ENCODE assay signal across 27 mouse cellular contexts in the genomic region with DNA sequence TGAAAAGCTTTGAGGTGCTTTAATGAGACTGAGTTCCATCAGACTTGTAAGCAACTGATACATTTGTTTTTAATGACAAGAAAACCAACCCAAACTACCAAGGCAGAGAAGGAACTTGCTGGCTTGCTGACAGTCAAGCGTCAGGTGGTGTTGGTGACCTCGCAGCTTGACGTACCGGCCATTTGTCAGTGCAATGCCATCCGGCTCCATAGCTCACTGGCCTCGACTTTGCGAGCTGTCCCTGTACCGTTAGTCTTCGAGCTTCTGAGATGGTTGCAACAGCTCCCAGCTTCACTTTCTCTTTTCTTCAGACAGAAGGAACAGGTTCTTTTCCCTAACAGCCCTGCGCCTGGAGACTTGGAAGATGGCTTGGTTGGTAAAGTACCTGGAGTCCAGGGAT. TPM values are rescaled to one million over a fixed set of nuclear protein-coding genes. Genes with fewer than 3 reads are reported as not detected.
DNase-seq lines count a peak whose midpoint lies in the region; ATAC-seq lines count a peak whose summit lies in the region.
"Had no signal": no experiment of that assay in that cellular context is flagged by ENCODE, and none has a peak within 500 bp of the region (broad histone marks: within the 10 kb centered on the region; RNA-seq: fewer than 3 reads in every experiment).

No protein-coding gene starts in this region.

- H3K9ac ChIP-seq in midbrain, embryonic 11.5 days (ENCODE audit: low read length): no peak overlapping the region
- no peak overlapping the region for H3K9ac ChIP-seq in midbrain, embryonic 16.5 days (ENCODE audit: low read depth, low read length)
- H3K9ac ChIP-seq: forebrain, embryonic 13.5 days; hindbrain, embryonic 12.5 days; hindbrain, embryonic 15.5 days had no signal

- no peaks in the 10 kb centered on the region for H3K9me3 ChIP-seq in midbrain, embryonic 11.5 days (ENCODE audit: control insufficient read depth, low read length)
- no peaks in the 10 kb centered on the region for H3K9me3 ChIP-seq in midbrain, embryonic 16.5 days (replicated peaks; ENCODE audit: control insufficient read depth, low read length, poor library complexity, severe bottlenecking)
- H3K9me3 ChIP-seq: forebrain, embryonic 10.5 days; forebrain, embryonic 13.5 days; hindbrain, embryonic 12.5 days; hindbrain, embryonic 15.5 days had no signal

- no peaks in the 10 kb centered on the region for H3K27me3 ChIP-seq in midbrain, embryonic 11.5 days (ENCODE audit: control insufficient read depth, insufficient read depth, low read length)
- H3K27me3 ChIP-seq in midbrain, embryonic 16.5 days (ENCODE audit: control insufficient read depth, insufficient read depth, low read depth, low read length): no peaks in the 10 kb centered on the region
- H3K27me3 ChIP-seq: forebrain, embryonic 13.5 days; hindbrain, embryonic 12.5 days; hindbrain, embryonic 15.5 days had no signal

- peaks cover 11% of the 10 kb centered on the region; the same call in 1 of the 2 replicates for H3K79me2 ChIP-seq in macrophage (ENCODE audit: inconsistent target)

- H3K4me1 ChIP-seq in midbrain, embryonic 11.5 days (ENCODE audit: control insufficient read depth, insufficient read depth, low read length): no peaks in the 10 kb centered on the region
- no peaks in the 10 kb centered on the region for H3K4me1 ChIP-seq in midbrain, embryonic 16.5 days (ENCODE audit: control insufficient read depth, insufficient read depth, low read length)
- H3K4me1 ChIP-seq: forebrain, embryonic 13.5 days; hindbrain, embryonic 15.5 days had no signal

- WGBS in midbrain, embryonic 11.5 days: 92% methylated on average over 10 of the region's 10 CpGs
- 89% methylated on average over 10 of the region's 10 CpGs for WGBS in midbrain, embryonic 16.5 days
- whole genome bisulfite sequencing in macrophage (ENCODE audit: missing documents): 81% methylated on average over 10 of the region's 10 CpGs

- no peak for ATAC-seq in midbrain, embryonic 11.5 days (ENCODE audit: low FRiP score)
- ATAC-seq in midbrain, embryonic 16.5 days: no peak
- ATAC-seq: activated CD4-positive, CD25-positive, alpha-beta regulatory T cell, adult 4 months; forebrain, embryonic 13.5 days; forebrain, embryonic 16.5 days; intestine, postnatal 0 days had no signal

- no peak overlapping the region for H3K4me3 ChIP-seq in midbrain, embryonic 11.5 days (ENCODE audit: low read depth, low read length)
- H3K4me3 ChIP-seq in midbrain, embryonic 16.5 days (ENCODE audit: low read depth, low read length): no peak overlapping the region
- H3K4me3 ChIP-seq in macrophage (ENCODE audit: inconsistent target): no peak overlapping the region
- H3K4me3 ChIP-seq: forebrain, embryonic 10.5 days; forebrain, embryonic 13.5 days; hindbrain, embryonic 12.5 days; hindbrain, embryonic 15.5 days had no signal

- no peaks in the 10 kb centered on the region for H3K36me3 ChIP-seq in midbrain, embryonic 11.5 days (ENCODE audit: control insufficient read depth, insufficient read depth, low read length)
- peaks cover 2% of the 10 kb centered on the region; the same call in 1 of the 2 replicates for H3K36me3 ChIP-seq in midbrain, embryonic 16.5 days (ENCODE audit: control insufficient read depth, insufficient read depth, low read length)
- H3K36me3 ChIP-seq in macrophage (ENCODE audit: inconsistent target): no peaks in the 10 kb centered on the region

- no peak overlapping the region for H3K27ac ChIP-seq in midbrain, embryonic 11.5 days (ENCODE audit: low read depth, low read length)
- no peak overlapping the region for H3K27ac ChIP-seq in midbrain, embryonic 16.5 days (ENCODE audit: low read length)
- peak overlapping the region; percentile 100 for H3K27ac ChIP-seq in macrophage
- H3K27ac ChIP-seq: forebrain, embryonic 10.5 days; forebrain, embryonic 13.5 days; hindbrain, embryonic 12.5 days; hindbrain, embryonic 15.5 days had no signal

- H3K4me2 ChIP-seq in midbrain, embryonic 11.5 days: no peak overlapping the region
- no peak overlapping the region for H3K4me2 ChIP-seq in midbrain, embryonic 16.5 days (ENCODE audit: low read length)
- H3K4me2 ChIP-seq: forebrain, embryonic 13.5 days; heart, embryonic 11.5 days; hindbrain, embryonic 12.5 days; hindbrain, embryonic 15.5 days had no signal

- peak; percentile 42 to 66 for DNase-seq in adrenal gland, adult (ENCODE audit: inconsistent age in 2 of 2, low spot score in 1 of 2)
- no peak for DNase-seq in adrenal gland, postnatal 4 days (ENCODE audit: low spot score in 2 of 2)
- peak; percentile 68 for DNase-seq in midbrain, embryonic 11.5 days (ENCODE audit: low spot score, missing footprints)
- DNase-seq in kidney, adult 8-10 months: no peak
- DNase-seq: cerebellum, adult 18-20 months; cerebellum, adult 9-10 months; cerebellum, postnatal 14 days; gastrocnemius, postnatal 10 days; gastrocnemius, postnatal 36 days had no signal

RNA-seq across cellular contexts. Expression of gene Mief1, which starts 16.3 kb away (rescaled TPM):
- 10 to 100 TPM; 41.9 to 46.6 TPM for total RNA-seq in adrenal gland, postnatal 4 days (2021)
- 35.5 and 40.8 TPM in 2 replicates for polyA plus RNA-seq in midbrain, embryonic 11.5 days (2014; fragmentation: Nextera tagmentation; extraction: Ambion mirVana)
- polyA plus RNA-seq in midbrain, embryonic 16.5 days (2015; fragmentation: Nextera tagmentation; extraction: Ambion mirVana): 35.2 and 37.4 TPM in 2 replicates
- total RNA-seq in macrophage (2018; cell fraction: chromatin; rRNA removed): 10 to 100 TPM; 19.7 to 84.6 (median 51.9) TPM
- 10 to 100 TPM; 14.3 to 33.9 (median 28.8) TPM for total RNA-seq in macrophage (2018; cell fraction: cytosol; rRNA removed)
- total RNA-seq in macrophage (2018; cell fraction: nucleus; rRNA removed): 10 to 100 TPM; 18.9 to 59.3 (median 38.4) TPM
- 11.6 to 15.1 TPM (median 13.3 TPM) in 3 replicates for polyA plus RNA-seq in macrophage (2018)

RNA-seq across cellular contexts. Expression of gene AC140267.1, which starts 18.2 kb away (rescaled TPM):
- 1 to 10 TPM; 7.3 to 8.9 TPM for total RNA-seq in adrenal gland, postnatal 4 days (2021)
- not detected in 2 replicates for polyA plus RNA-seq in midbrain, embryonic 11.5 days (2014; fragmentation: Nextera tagmentation; extraction: Ambion mirVana)
- 5.5 TPM in 1 of 2 replicates, not detected in the other for polyA plus RNA-seq in midbrain, embryonic 16.5 days (2015; fragmentation: Nextera tagmentation; extraction: Ambion mirVana)
- not detected for total RNA-seq in macrophage (2018; cell fraction: chromatin; rRNA removed)
- total RNA-seq in macrophage (2018; cell fraction: cytosol; rRNA removed): not detected
- not detected for total RNA-seq in macrophage (2018; cell fraction: nucleus; rRNA removed)
- polyA plus RNA-seq in macrophage (2018): not detected in 3 replicates
- total RNA-seq: ES-E14; hematopoietic stem cell, adult 5-6 weeks had no signal
- polyA plus RNA-seq: activated CD4-positive, CD25-positive, alpha-beta regulatory T cell, adult 4 months; embryonic facial prominence, embryonic 11.5 days; embryonic facial prominence, embryonic 14.5 days; forebrain, embryonic 16.5 days; heart, embryonic 11.5 days; heart, embryonic 14.5 days; heart, postnatal 0 days; hindbrain, embryonic 12.5 days; hindbrain, embryonic 15.5 days; intestine, embryonic 14.5 days; intestine, postnatal 0 days had no signal

RNA-seq across cellular contexts. Expression of gene Atf4, which starts 37.5 kb away (rescaled TPM):
- total RNA-seq in adrenal gland, postnatal 4 days (2021): 100 to 1,000 TPM; 145 to 157 TPM
- polyA plus RNA-seq in midbrain, embryonic 11.5 days (2014; fragmentation: Nextera tagmentation; extraction: Ambion mirVana): 137 and 144 TPM in 2 replicates
- 125 and 131 TPM in 2 replicates for polyA plus RNA-seq in midbrain, embryonic 16.5 days (2015; fragmentation: Nextera tagmentation; extraction: Ambion mirVana)
- 100 to 1,000 TPM in 24 of 26 experiments, 10 to 100 TPM in 2; 83.4 to 184 (median 141) TPM for total RNA-seq in macrophage (2018; cell fraction: chromatin; rRNA removed)
- total RNA-seq in macrophage (2018; cell fraction: cytosol; rRNA removed): 100 to 1,000 TPM in 25 of 26 experiments, 10 to 100 TPM in 1; 89.8 to 398 (median 191) TPM
- 100 to 1,000 TPM; 148 to 370 (median 282) TPM for total RNA-seq in macrophage (2018; cell fraction: nucleus; rRNA removed)
- 80.3 to 97.1 TPM (median 95.4 TPM) in 3 replicates for polyA plus RNA-seq in macrophage (2018)

RNA-seq across cellular contexts. Expression of gene Mgat3, which starts 44.0 kb away (rescaled TPM):
- total RNA-seq in adrenal gland, postnatal 4 days (2021): 10 to 100 TPM; 12.4 to 15.4 TPM
- 8.0 and 10.7 TPM in 2 replicates for polyA plus RNA-seq in midbrain, embryonic 11.5 days (2014; fragmentation: Nextera tagmentation; extraction: Ambion mirVana)
- polyA plus RNA-seq in midbrain, embryonic 16.5 days (2015; fragmentation: Nextera tagmentation; extraction: Ambion mirVana): 14.1 and 15.2 TPM in 2 replicates
- total RNA-seq in macrophage (2018; cell fraction: chromatin; rRNA removed): 1 to 10 TPM in 1 of 26 experiments, under 1 TPM in 1, not detected in 24; 0.17 to 1.7 TPM
- total RNA-seq in macrophage (2018; cell fraction: cytosol; rRNA removed): not detected
- under 1 TPM in 1 of 26 experiments, not detected in 25; 0.24 TPM for total RNA-seq in macrophage (2018; cell fraction: nucleus; rRNA removed)
- polyA plus RNA-seq in macrophage (2018): 0.03 TPM in 1 of 3 replicates, not detected in the others
- total RNA-seq: granulocyte monocyte progenitor cell, adult 5-6 weeks; hematopoietic stem cell, adult 5-6 weeks had no signal

RNA-seq across cellular contexts. Expression of gene Rps19bp1, which starts 46.6 kb away (rescaled TPM):
- 10 to 100 TPM; 35.7 to 41.1 TPM for total RNA-seq in adrenal gland, postnatal 4 days (2021)
- polyA plus RNA-seq in midbrain, embryonic 11.5 days (2014; fragmentation: Nextera tagmentation; extraction: Ambion mirVana): 70.9 and 75.4 TPM in 2 replicates
- polyA plus RNA-seq in midbrain, embryonic 16.5 days (2015; fragmentation: Nextera tagmentation; extraction: Ambion mirVana): 74.9 and 79.6 TPM in 2 replicates
- total RNA-seq in macrophage (2018; cell fraction: chromatin; rRNA removed): 10 to 100 TPM in 8 of 26 experiments, 1 to 10 TPM in 18; 1.8 to 18.5 (median 7.6) TPM
- total RNA-seq in macrophage (2018; cell fraction: cytosol; rRNA removed): 10 to 100 TPM; 24.2 to 45.7 (median 35.4) TPM
- 10 to 100 TPM in 14 of 26 experiments, 1 to 10 TPM in 12; 4.0 to 20.9 (median 10.4) TPM for total RNA-seq in macrophage (2018; cell fraction: nucleus; rRNA removed)
- 26.4 to 49.1 TPM (median 28.5 TPM) in 3 replicates for polyA plus RNA-seq in macrophage (2018)

Comparison
In these comparisons a context has a peak if more than half of its experiments do, and no peak if none do; other contexts are left out.
1. DNase-seq: peak in adrenal gland, adult (2 of 2) and midbrain, embryonic 11.5 days (single experiment); none in adrenal gland, postnatal 4 days (0 of 2) and kidney, adult 8-10 months (0 of 2).